Mouse (Mus musculus) liver, embryonic 12.5 days (tissue): ENCODE measurements around the gene Ntrk2. TPM values are rescaled to one million over a fixed set of nuclear protein-coding genes. Genes with fewer than 3 reads are reported as not detected.

Experiments
- ATAC-seq: fragments of 200-750 bp; cut with Nextera tagmentation; 2 replicates; pipeline ENCODE4 v1.8.0; 2017; ENCODE audit warnings: moderate number of reproducible peaks, mild to moderate bottlenecking, moderate library complexity
- H3K27ac ChIP-seq: fragments of 300-500 bp; sonication (generic); 2 replicates; pipeline ENCODE4 v1.5.1; 2016; ENCODE audit warnings: mild to moderate bottlenecking
- H3K27me3 ChIP-seq: fragments of 300-500 bp; sonication (generic); replicated peaks from 2 replicates; pipeline ENCODE4 v1.6.1; 2016; ENCODE audit warnings: mild to moderate bottlenecking, moderate library complexity
- H3K36me3 ChIP-seq: fragments of 300-500 bp; sonication (generic); 2 replicates; pipeline ENCODE4 v1.6.1; 2016; ENCODE audit warnings: mild to moderate bottlenecking, moderate library complexity
- H3K4me1 ChIP-seq: fragments of 300-500 bp; sonication (generic); 2 replicates; pipeline ENCODE4 v1.6.1; 2016
- H3K4me2 ChIP-seq: fragments of 300-500 bp; sonication (generic); 2 replicates; pipeline ENCODE4 v1.6.1; 2016; ENCODE audit warnings: mild to moderate bottlenecking, moderate library complexity
- H3K4me3 ChIP-seq: fragments of 300-500 bp; sonication (generic); 2 replicates; pipeline ENCODE4 v1.5.1; 2016; ENCODE audit warnings: mild to moderate bottlenecking, moderate library complexity
- H3K9ac ChIP-seq: fragments of 300-500 bp; sonication (generic); 2 replicates; pipeline ENCODE4 v1.6.1; 2016; ENCODE audit warnings: mild to moderate bottlenecking, moderate library complexity
- H3K9me3 ChIP-seq: fragments of 300-500 bp; sonication (generic); replicated peaks from 2 replicates; pipeline ENCODE4 v1.6.1; 2016; ENCODE audit warnings: mild to moderate bottlenecking, moderate library complexity
- WGBS: fragments of 180-500 bp; shearing (Covaris S2); methylation state at CpG from one replicate; pipeline ENCODE4 v1.1.7; 2016; ENCODE audit not compliant: insufficient replicate concordance; 5-methylcytosine and 5-hydroxymethylcytosine counted together
- polyA plus RNA-seq: library from polyadenylated mRNA; unstranded; fragments of >200 nt; fragmentation: Nextera tagmentation; extraction: Ambion mirVana; gene quantifications from 2 replicates; pipeline ENCODE4 v1.2.1, GENCODE M21; 2016

Ntrk2 gene
- polyA plus RNA-seq, 1 experiment from 2014 or later: 0.20 TPM

GRCm38 (mm10) chr13:58914061-58914814, 107.9 kb downstream of the Ntrk2 start:
- Histone ChIP-seq H3K4me2 (no peak overlapping the region), H3K4me3 (no peak overlapping the region), H3K27me3 (no peaks in the 10 kb centered on the region), H3K9ac (no peak overlapping the region), H3K4me1 (no peaks in the 10 kb centered on the region), H3K27ac (no peak overlapping the region), H3K36me3 (no peaks in the 10 kb centered on the region), H3K9me3 (no peaks in the 10 kb centered on the region)
- no peak for ATAC-seq
- WGBS: 56% methylated on average over 6 of the region's 6 CpGs

GRCm38 (mm10) chr13:58916348-58916747, 110.0 kb downstream of the Ntrk2 start:
- H3K9me3 ChIP-seq: no peaks in the 10 kb centered on the region
- H3K4me3 ChIP-seq: no peak overlapping the region
- 79% methylated on average over 2 of the region's 2 CpGs for WGBS
- no peak overlapping the region for H3K4me2 ChIP-seq
- no peaks in the 10 kb centered on the region for H3K4me1 ChIP-seq
- no peaks in the 10 kb centered on the region for H3K36me3 ChIP-seq
- no peak overlapping the region for H3K27ac ChIP-seq
- no peak for ATAC-seq
- no peak overlapping the region for H3K9ac ChIP-seq
- H3K27me3 ChIP-seq: no peaks in the 10 kb centered on the region

- Histone ChIP-seq H3K9me3 (no peaks in the 10 kb centered on the region), H3K9ac (no peak overlapping the region), H3K27ac (no peak overlapping the region), H3K4me1 (no peaks in the 10 kb centered on the region), H3K4me2 (no peak overlapping the region), H3K4me3 (no peak overlapping the region), H3K27me3 (no peaks in the 10 kb centered on the region), H3K36me3 (no peaks in the 10 kb centered on the region)
- ATAC-seq: no peak
- 69% methylated on average over 7 of the region's 7 CpGs for WGBS
These were observed 113.9 kb downstream of the Ntrk2 start for GRCm38 (mm10) chr13:58920241-58920640.

- no peak for ATAC-seq
- 83% methylated on average over 3 of the region's 3 CpGs for WGBS
- H3K4me3 ChIP-seq: no peak overlapping the region
These were observed 114.9 kb downstream of the Ntrk2 start for GRCm38 (mm10) chr13:58921255-58921654.

GRCm38 (mm10) chr13:58921705-58922104, 115.3 kb downstream of the Ntrk2 start:
- no peak for ATAC-seq
- Histone ChIP-seq H3K27ac (no peak overlapping the region), H3K4me1 (no peaks in the 10 kb centered on the region), H3K4me3 (no peak overlapping the region), H3K9ac (no peak overlapping the region), H3K36me3 (no peaks in the 10 kb centered on the region), H3K4me2 (no peak overlapping the region), H3K27me3 (no peaks in the 10 kb centered on the region), H3K9me3 (no peaks in the 10 kb centered on the region)
- WGBS: 67% methylated on average over 10 of the region's 10 CpGs

More at GRCm38 (mm10) chr13:58921255-58921654, 114.9 kb downstream of the Ntrk2 start:
- Histone ChIP-seq H3K27me3 (no peaks in the 10 kb centered on the region), H3K4me2 (no peak overlapping the region), H3K36me3 (no peaks in the 10 kb centered on the region), H3K4me1 (no peaks in the 10 kb centered on the region), H3K27ac (no peak overlapping the region), H3K9ac (no peak overlapping the region), H3K9me3 (no peaks in the 10 kb centered on the region)

GRCm38 (mm10) chr13:58922174-58922573, 115.8 kb downstream of the Ntrk2 start:
- no peaks in the 10 kb centered on the region for H3K4me1 ChIP-seq
- no peak for ATAC-seq
- 74% methylated on average over 15 of the region's 15 CpGs for WGBS
- no peaks in the 10 kb centered on the region for H3K36me3 ChIP-seq
- H3K4me3 ChIP-seq: no peak overlapping the region
- no peak overlapping the region for H3K4me2 ChIP-seq
- H3K27me3 ChIP-seq: no peaks in the 10 kb centered on the region
- H3K9me3 ChIP-seq: no peaks in the 10 kb centered on the region
- H3K27ac ChIP-seq: no peak overlapping the region
- no peak overlapping the region for H3K9ac ChIP-seq

GRCm38 (mm10) chr13:58923496-58923895, 117.1 kb downstream of the Ntrk2 start:
- WGBS: 59% methylated on average over 7 of the region's 7 CpGs
- Histone ChIP-seq H3K9ac (no peak overlapping the region), H3K4me3 (no peak overlapping the region), H3K4me2 (no peak overlapping the region), H3K27ac (no peak overlapping the region), H3K36me3 (no peaks in the 10 kb centered on the region), H3K27me3 (no peaks in the 10 kb centered on the region), H3K4me1 (no peaks in the 10 kb centered on the region), H3K9me3 (no peaks in the 10 kb centered on the region)
- no peak for ATAC-seq

- Histone ChIP-seq H3K4me2 (no peak overlapping the region), H3K36me3 (no peaks in the 10 kb centered on the region), H3K9me3 (no peaks in the 10 kb centered on the region), H3K4me1 (no peaks in the 10 kb centered on the region), H3K4me3 (no peak overlapping the region), H3K27me3 (no peaks in the 10 kb centered on the region), H3K9ac (no peak overlapping the region), H3K27ac (no peak overlapping the region)
- no peak for ATAC-seq
- 62% methylated on average over 3 of the region's 3 CpGs for WGBS
These were observed 118.1 kb downstream of the Ntrk2 start for GRCm38 (mm10) chr13:58924486-58924885.

GRCm38 (mm10) chr13:58927186-58927585, 120.8 kb downstream of the Ntrk2 start:
- H3K9me3 ChIP-seq: no peaks in the 10 kb centered on the region
- H3K36me3 ChIP-seq: no peaks in the 10 kb centered on the region
- no peaks in the 10 kb centered on the region for H3K27me3 ChIP-seq
- no peaks in the 10 kb centered on the region for H3K4me1 ChIP-seq
- WGBS: 85% methylated on average over 3 of the region's 3 CpGs
- no peak overlapping the region for H3K4me3 ChIP-seq
- no peak overlapping the region for H3K9ac ChIP-seq
- no peak for ATAC-seq
- no peak overlapping the region for H3K27ac ChIP-seq
- H3K4me2 ChIP-seq: no peak overlapping the region

- H3K27ac ChIP-seq: no peak overlapping the region
- WGBS: 64% methylated on average over 16 of the region's 16 CpGs
- no peaks in the 10 kb centered on the region for H3K4me1 ChIP-seq
- H3K9ac ChIP-seq: no peak overlapping the region
- H3K4me2 ChIP-seq: no peak overlapping the region
- H3K36me3 ChIP-seq: no peaks in the 10 kb centered on the region
- no peak for ATAC-seq
- H3K9me3 ChIP-seq: no peaks in the 10 kb centered on the region
- H3K27me3 ChIP-seq: no peaks in the 10 kb centered on the region
- no peak overlapping the region for H3K4me3 ChIP-seq
These were observed 121.4 kb downstream of the Ntrk2 start for GRCm38 (mm10) chr13:58927656-58928226.

- Histone ChIP-seq H3K27ac (no peak overlapping the region), H3K9ac (no peak overlapping the region), H3K36me3 (no peaks in the 10 kb centered on the region), H3K4me3 (no peak overlapping the region), H3K9me3 (no peaks in the 10 kb centered on the region), H3K27me3 (no peaks in the 10 kb centered on the region), H3K4me1 (no peaks in the 10 kb centered on the region), H3K4me2 (no peak overlapping the region)
- ATAC-seq: no peak
- WGBS: 68% methylated on average over 15 of the region's 15 CpGs
These were observed 122.5 kb downstream of the Ntrk2 start for GRCm38 (mm10) chr13:58928668-58929436.

- 74% methylated on average over 1 of the region's 1 CpGs for WGBS
- no peak overlapping the region for H3K4me3 ChIP-seq
These were observed 123.8 kb downstream of the Ntrk2 start for GRCm38 (mm10) chr13:58930161-58930560.

More at GRCm38 (mm10) chr13:58930161-58930560, 123.8 kb downstream of the Ntrk2 start:
- ATAC-seq: no peak
- Histone ChIP-seq H3K4me1 (no peaks in the 10 kb centered on the region), H3K9me3 (no peaks in the 10 kb centered on the region), H3K9ac (no peak overlapping the region), H3K27me3 (no peaks in the 10 kb centered on the region), H3K27ac (no peak overlapping the region), H3K36me3 (no peaks in the 10 kb centered on the region), H3K4me2 (no peak overlapping the region)
